8 mouse cellular contexts compared by ENCODE assay signal in genomic region chr9:44334396-44335330, GRCm38 (mm10). TPM values are rescaled to one million over a fixed set of nuclear protein-coding genes. Genes with fewer than 3 reads are reported as not detected.
DNase-seq lines count a peak whose midpoint lies in the region; ATAC-seq and TF ChIP-seq lines count a peak whose summit lies in the region.

H2afx (plus strand) TSS chr9:44334694.

- TF ChIP-seq CTCF in bone marrow macrophage, adult 2 months (IDR thresholded peaks at IDR 0.05; ENCODE audit: low read depth, low read length): no peak
- TF ChIP-seq CTCF in embryonic fibroblast, embryonic 13.5 days (IDR thresholded peaks at IDR 0.05; ENCODE audit: borderline replicate concordance, insufficient read depth, low read length): peak; percentile 40; the same call in 1 of the 2 replicates

- peak; percentile 99 for TF ChIP-seq POLR2A in bone marrow macrophage, adult 2 months (IDR thresholded peaks at IDR 0.05; ENCODE audit: borderline replicate concordance, low read depth, low read length)
- peak; percentile 100 for TF ChIP-seq POLR2A in embryonic fibroblast, embryonic 13.5 days (IDR thresholded peaks at IDR 0.05; ENCODE audit: low read depth, low read length)

- no peaks in the 10 kb centered on the region for H3K27me3 ChIP-seq in kidney, embryonic 14.5 days (ENCODE audit: control insufficient read depth, insufficient read depth, low read length)
- H3K27me3 ChIP-seq in limb, embryonic 15.5 days: no peaks in the 10 kb centered on the region

- peak within 1 kb of the TSS; percentile 59 for H3K27ac ChIP-seq in bone marrow macrophage, adult 2 months (ENCODE audit: insufficient read depth, low read depth, low read length)
- H3K27ac ChIP-seq in embryonic fibroblast, embryonic 13.5 days (ENCODE audit: insufficient read depth, low read length): peak within 1 kb of the TSS; percentile 41
- H3K27ac ChIP-seq in kidney, embryonic 14.5 days (ENCODE audit: low read depth, low read length): peak within 1 kb of the TSS; percentile 88
- H3K27ac ChIP-seq in limb, embryonic 15.5 days: peak within 1 kb of the TSS; percentile 97

- DNase-seq in A20 (ENCODE audit: low read depth, low spot score): peak; percentile 100
- peak; percentile 99 to 100 for DNase-seq in heart, adult 9 months (ENCODE audit: low spot score in 2 of 2)
- peak; percentile 96 to 98 for DNase-seq in monocyte, adult 2 months (ENCODE audit: low read depth in 1 of 2, low spot score in 2 of 2)
- DNase-seq in spleen, postnatal 36 days (ENCODE audit: low spot score in 2 of 2): peak; percentile 98 to 99

- ATAC-seq in kidney, embryonic 14.5 days (ENCODE audit: low FRiP score, low TSS enrichment): peak; percentile 95
- peak; percentile 95 for ATAC-seq in limb, embryonic 15.5 days (ENCODE audit: insufficient number of reproducible peaks, low FRiP score, low TSS enrichment, low read depth)

- under 1% methylated on average over 86 of the region's 91 CpGs for WGBS in kidney, embryonic 14.5 days
- WGBS in limb, embryonic 15.5 days: under 1% methylated on average over 91 of the region's 91 CpGs

- peaks cover 9% of the 10 kb centered on the region for H3K4me1 ChIP-seq in bone marrow macrophage, adult 2 months (ENCODE audit: control insufficient read depth, insufficient read depth, low read length)
- H3K4me1 ChIP-seq in embryonic fibroblast, embryonic 13.5 days (ENCODE audit: control insufficient read depth, insufficient read depth, low read length): no peaks in the 10 kb centered on the region; the same call in 1 of the 2 replicates
- H3K4me1 ChIP-seq in kidney, embryonic 14.5 days (ENCODE audit: control insufficient read depth, insufficient read depth, low read length): peaks cover 14% of the 10 kb centered on the region
- H3K4me1 ChIP-seq in limb, embryonic 15.5 days: peaks cover 15% of the 10 kb centered on the region

- H3K9ac ChIP-seq in kidney, embryonic 14.5 days (ENCODE audit: low read depth, low read length): peak within 1 kb of the TSS; percentile 90
- H3K9ac ChIP-seq in limb, embryonic 15.5 days: peak within 1 kb of the TSS; percentile 98

- no peaks in the 10 kb centered on the region for H3K9me3 ChIP-seq in kidney, embryonic 14.5 days (ENCODE audit: control insufficient read depth, low read length)
- H3K9me3 ChIP-seq in limb, embryonic 15.5 days: no peaks in the 10 kb centered on the region

- H3K4me3 ChIP-seq in bone marrow macrophage, adult 2 months (ENCODE audit: insufficient read depth, low read length): peak within 1 kb of the TSS; percentile 81
- peak within 1 kb of the TSS; percentile 69 for H3K4me3 ChIP-seq in embryonic fibroblast, embryonic 13.5 days (ENCODE audit: insufficient read depth, low read length)
- H3K4me3 ChIP-seq in kidney, embryonic 14.5 days (ENCODE audit: low read length): peak within 1 kb of the TSS; percentile 66
- H3K4me3 ChIP-seq in limb, embryonic 15.5 days: peak within 1 kb of the TSS; percentile 76

- peaks cover 66% of the 10 kb centered on the region for H3K36me3 ChIP-seq in kidney, embryonic 14.5 days (ENCODE audit: control insufficient read depth, insufficient read depth, low read length)
- H3K36me3 ChIP-seq in limb, embryonic 15.5 days: peaks cover 60% of the 10 kb centered on the region

- H3K4me2 ChIP-seq in kidney, embryonic 14.5 days (replicated peaks; ENCODE audit: low read depth, low read length): peak within 1 kb of the TSS; percentile 38
- H3K4me2 ChIP-seq in limb, embryonic 15.5 days: peak within 1 kb of the TSS; percentile 73

RNA-seq across cellular contexts. Expression of gene H2afx, which starts in this region (rescaled TPM):
- polyA plus RNA-seq in bone marrow macrophage, adult 2 months (2012; ENCODE audit: insufficient read depth, insufficient read length, missing spikeins): 43.6 and 57.0 TPM in 2 replicates
- 50.9 and 74.7 TPM in 2 replicates for polyA plus RNA-seq in embryonic fibroblast, embryonic 13.5 days (2011; ENCODE audit: insufficient read length, low read depth, missing spikeins)
- polyA plus RNA-seq in kidney, embryonic 14.5 days (2014; fragmentation: Nextera tagmentation; extraction: Ambion mirVana): 413 and 421 TPM in 2 replicates
- polyA plus RNA-seq in limb, embryonic 15.5 days (2015; fragmentation: Nextera tagmentation; extraction: Ambion mirVana): 252 and 254 TPM in 2 replicates

Comparison
In these comparisons a context has a peak if more than half of its experiments do, and no peak if none do; other contexts are left out.
1. Peak in every context shown above with its lines: DNase-seq, ATAC-seq, H3K4me3 ChIP-seq and H3K27ac ChIP-seq.
2. H3K27ac ChIP-seq: peak in every context shown above with its lines; median percentile 97 in limb, embryonic 15.5 days; 88 in kidney, embryonic 14.5 days; 59 in bone marrow macrophage, adult 2 months; 41 in embryonic fibroblast, embryonic 13.5 days.